Mouse (Mus musculus) erythroid progenitor cell, adult 5-6 weeks (primary cell): ENCODE data around the gene Cpsf4l. TPM values are rescaled to one million over a fixed set of nuclear protein-coding genes. Genes with fewer than 3 reads are reported as not detected.

ENCODE experiments used
- ATAC-seq: replicated peaks from 2 replicates; pipeline ENCODE4 v1.8.0; 2016; ENCODE audit warnings: moderate number of reproducible peaks, mild to moderate bottlenecking, moderate TSS enrichment, inconsistent platforms; ENCODE audit not compliant: poor library complexity, low FRiP score, severe bottlenecking
- total RNA-seq, 2 experiments: library from RNA; stranded (forward) in 1 of 2; stranded (reverse) in 1 of 2; fragments of 150-400 nt in 1 of 2; fragments of 186-747, 209-891 nt in 1 of 2; gene quantifications; 2 replicates each; pipeline versions ENCODE4 v1.2.3 to v1.2.4; 2015 to 2017; ENCODE audit warnings: low replicate concordance in 2 of 2

Gene Cpsf4l
- total RNA-seq, 2 experiments from 2014 or later = not detected

DNA sequence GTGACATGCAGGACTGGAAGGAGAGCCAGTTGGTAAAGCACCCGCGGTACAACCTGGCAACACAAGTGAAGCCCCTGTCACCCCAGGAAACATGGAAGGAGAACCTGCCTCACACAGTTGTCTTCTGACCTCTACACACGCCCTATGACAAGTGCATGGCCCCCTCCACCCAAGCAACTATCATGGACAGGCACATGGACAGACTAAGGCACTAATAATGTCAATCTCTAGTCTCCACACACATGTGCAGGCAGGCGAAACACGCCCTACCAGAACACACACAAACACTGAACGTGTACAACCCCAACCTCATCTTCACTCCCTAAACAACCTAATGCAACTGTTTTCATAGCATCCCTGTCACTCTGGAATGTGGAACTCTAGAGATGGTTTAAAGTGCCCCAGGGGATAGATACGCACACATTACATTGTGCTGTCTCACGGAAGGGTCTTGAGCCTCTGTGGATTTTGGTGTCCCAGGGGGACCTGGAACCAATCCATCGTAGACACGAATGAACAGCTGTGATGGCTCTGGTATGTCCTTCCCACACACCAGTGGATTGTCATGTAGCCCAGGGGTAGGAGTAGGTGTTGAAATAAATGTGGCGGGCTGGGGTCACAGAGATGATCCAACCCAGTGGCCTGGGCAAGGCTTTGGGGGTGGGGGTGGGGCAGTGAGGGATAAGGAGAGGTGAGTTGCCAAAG, 27.2 kb upstream of the Cpsf4l start:
- no peak for ATAC-seq

GRCm38 (mm10) chr11:113735151-113735550, 25.3 kb upstream of the Cpsf4l start:
- no peak for ATAC-seq

GRCm38 (mm10) chr11:113733631-113734364, 24.0 kb upstream of the Cpsf4l start:
- ATAC-seq = no peak

DNA sequence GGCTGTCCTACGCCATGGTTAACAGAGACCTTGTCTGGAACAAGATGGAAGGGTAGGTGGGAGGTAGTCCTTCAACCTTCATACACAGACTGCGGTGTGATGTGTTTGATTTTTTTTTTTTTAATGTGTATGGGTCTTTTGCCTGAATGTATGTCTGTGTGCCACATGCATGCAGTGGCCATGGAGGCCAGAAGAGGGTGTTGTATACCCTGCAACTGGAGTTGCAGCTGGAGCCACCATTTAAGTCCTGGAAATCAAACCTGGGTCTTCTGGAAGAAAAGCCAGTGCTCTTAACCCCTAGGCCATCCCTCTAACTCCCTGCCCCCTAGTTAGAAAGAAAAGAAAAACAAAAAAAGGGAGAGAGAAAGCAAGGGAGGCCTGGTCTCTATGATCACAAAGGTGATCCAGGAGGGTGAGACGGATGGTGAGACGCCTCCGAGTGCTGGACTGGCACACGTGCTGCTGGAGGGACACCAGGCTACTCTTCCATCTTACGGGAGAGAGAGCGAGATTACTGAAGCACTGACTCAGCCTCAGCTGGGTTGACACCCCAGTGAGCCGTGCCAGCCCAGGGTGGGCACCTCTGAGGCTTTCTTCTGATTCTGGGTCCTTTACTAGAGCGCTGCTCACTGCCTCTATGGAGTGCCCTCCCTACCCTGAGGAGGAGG, 22.3 kb upstream of the Cpsf4l start:
- no peak for ATAC-seq

- ATAC-seq = no peak
Measured at GRCm38 (mm10) chr11:113730879-113731278, 21.1 kb upstream of the Cpsf4l start.

- ATAC-seq = no peak
Measured at GRCm38 (mm10) chr11:113729917-113730316, 20.1 kb upstream of the Cpsf4l start.

DNA sequence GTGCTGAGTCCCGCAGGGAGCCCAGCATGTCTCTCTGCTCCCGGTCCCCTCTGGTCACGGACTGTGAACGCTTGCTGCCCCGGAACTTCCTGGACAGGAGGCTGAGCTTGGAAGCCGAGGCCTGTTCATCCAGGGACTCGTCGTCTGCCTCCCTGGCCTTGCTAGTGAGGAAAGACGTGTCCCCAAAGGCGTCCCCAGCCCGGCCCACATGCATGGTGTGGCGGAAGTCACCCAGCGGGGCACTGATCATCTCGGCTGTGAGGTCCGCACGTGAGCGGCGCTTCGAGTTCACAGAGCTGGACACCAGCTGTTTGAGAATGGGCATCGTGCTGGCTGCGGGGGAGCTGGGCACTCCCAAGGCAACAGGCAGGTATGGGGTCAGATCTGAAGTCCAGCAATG, 19.4 kb upstream of the Cpsf4l start:
- ATAC-seq = no peak

- 0 out of 2 replicates have a peak, but pooled peaks have one; percentile 17 for ATAC-seq
Measured at GRCm38 (mm10) chr11:113727992-113728391, 18.2 kb upstream of the Cpsf4l start.

DNA sequence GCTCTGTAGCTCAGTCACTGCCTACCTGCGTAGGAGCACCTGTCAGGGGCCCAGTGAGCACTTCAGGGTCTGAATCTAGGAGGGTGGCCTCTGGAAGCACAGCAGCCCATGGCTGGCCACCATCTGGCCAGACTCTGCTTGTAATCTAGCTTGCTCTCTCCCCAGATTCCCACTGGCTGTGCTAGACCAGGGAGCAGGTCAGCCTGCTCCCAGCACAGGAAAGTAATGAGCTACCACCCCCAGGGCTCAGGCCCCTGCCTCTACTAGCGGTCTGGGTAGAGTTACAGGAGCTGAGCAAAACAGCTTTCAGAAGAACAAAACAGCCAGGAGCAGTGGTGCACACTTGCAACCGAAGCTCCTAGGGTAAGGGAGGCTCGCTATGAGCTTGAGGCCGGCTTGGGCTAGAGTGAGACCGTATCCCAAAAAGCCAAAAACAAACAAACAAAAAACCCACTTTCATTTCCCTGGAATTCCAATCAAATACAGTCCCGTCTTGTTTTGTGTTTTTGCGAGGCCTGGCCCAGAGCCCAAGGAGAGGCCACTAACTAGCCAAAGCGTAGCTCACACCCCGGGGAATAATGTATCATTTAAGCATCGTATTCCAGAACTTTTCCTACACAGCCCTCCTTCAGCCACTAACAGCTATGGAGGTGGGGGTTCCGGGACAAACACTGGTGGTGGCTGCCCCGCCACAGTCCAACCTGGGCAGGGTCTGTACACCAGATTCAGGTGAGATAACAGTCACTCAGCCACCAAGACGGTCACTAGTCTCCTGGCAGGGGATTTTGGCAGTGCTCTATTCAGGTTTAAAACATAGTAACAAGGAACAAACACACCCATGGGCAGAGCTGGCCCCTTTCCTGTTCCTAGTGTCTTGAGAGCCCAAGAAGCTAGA, 17.4 kb upstream of the Cpsf4l start:
- no peak for ATAC-seq

GRCm38 (mm10) chr11:113725235-113726048, 15.6 kb upstream of the Cpsf4l start:
- ATAC-seq = no peak

GRCm38 (mm10) chr11:113722405-113723090, 12.7 kb upstream of the Cpsf4l start:
- ATAC-seq = no peak

- ATAC-seq = no peak
Measured at GRCm38 (mm10) chr11:113717767-113718424, 8.1 kb upstream of the Cpsf4l start.

GRCm38 (mm10) chr11:113716132-113716531, 6.3 kb upstream of the Cpsf4l start:
- no peak for ATAC-seq

DNA sequence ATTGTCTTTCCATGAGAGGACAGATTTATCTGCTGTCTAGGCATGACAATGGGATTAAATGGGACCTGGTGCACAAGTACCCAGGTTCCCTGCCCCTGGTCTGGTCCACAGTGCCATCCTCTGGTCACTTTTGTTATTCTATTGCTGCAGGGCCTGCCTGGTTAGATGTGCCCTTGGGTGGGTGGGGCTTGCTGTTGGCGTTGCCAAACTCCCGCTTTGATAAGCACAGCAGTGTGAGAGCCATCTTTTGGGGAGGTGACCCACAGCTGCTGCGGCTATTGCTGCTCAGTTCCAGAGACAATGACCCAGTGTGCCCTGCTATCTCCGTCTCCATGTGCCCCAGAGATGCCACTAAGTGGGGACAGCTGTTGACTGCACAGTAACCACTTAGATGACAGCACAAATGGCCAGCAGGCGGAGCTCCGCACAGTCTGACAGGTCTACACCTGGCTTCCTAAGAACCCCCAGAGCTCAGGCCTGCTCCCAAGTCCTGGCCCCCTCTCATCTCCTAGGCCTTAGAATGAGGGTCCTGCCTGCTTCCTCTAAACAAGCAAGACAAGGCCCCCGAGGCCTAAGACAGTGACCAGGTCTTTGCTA, 5.4 kb upstream of the Cpsf4l start:
- peak; percentile 67 for ATAC-seq

DNA sequence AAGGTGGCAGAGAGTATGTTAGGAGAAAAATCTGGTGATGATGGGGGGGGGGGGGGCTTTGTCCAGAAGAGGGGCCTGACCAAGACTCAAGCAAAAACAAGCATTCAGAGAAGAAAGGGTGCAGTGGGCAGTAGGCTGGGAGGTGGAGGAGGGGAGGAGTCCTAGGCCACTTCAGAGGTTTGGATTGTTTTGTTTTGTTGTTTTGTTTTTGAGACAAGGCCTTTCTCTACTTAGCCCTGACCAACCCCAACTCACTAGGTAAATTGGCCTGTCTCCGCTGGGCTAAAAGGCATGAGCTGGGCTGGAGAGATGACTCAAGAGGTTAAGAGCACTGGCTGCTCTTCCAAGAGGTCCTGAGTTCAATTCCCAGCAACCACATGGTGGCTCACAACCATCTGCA, 1.2 kb upstream of the Cpsf4l start:
- ATAC-seq = no peak

- ATAC-seq = no peak
Measured at GRCm38 (mm10) chr11:113710257-113710777, 500 bp upstream of the Cpsf4l start.

GRCm38 (mm10) chr11:113709272-113709671, 545 bp downstream of the Cpsf4l start:
- 0 out of 2 replicates have a peak, but pooled peaks have one; percentile 26 for ATAC-seq
